Mouse (Mus musculus): ENCODE data around the gene Adamtsl5.

The Adamtsl5 gene

GRCm38 (mm10) chr10:80348244-80348781 is at the start of gene Adamtsl5:
Gene Adamtsl5 (minus strand): TSS chr10:80348412.
- DNase-seq (ENCODE audit: low spot score) = no peak

DNA sequence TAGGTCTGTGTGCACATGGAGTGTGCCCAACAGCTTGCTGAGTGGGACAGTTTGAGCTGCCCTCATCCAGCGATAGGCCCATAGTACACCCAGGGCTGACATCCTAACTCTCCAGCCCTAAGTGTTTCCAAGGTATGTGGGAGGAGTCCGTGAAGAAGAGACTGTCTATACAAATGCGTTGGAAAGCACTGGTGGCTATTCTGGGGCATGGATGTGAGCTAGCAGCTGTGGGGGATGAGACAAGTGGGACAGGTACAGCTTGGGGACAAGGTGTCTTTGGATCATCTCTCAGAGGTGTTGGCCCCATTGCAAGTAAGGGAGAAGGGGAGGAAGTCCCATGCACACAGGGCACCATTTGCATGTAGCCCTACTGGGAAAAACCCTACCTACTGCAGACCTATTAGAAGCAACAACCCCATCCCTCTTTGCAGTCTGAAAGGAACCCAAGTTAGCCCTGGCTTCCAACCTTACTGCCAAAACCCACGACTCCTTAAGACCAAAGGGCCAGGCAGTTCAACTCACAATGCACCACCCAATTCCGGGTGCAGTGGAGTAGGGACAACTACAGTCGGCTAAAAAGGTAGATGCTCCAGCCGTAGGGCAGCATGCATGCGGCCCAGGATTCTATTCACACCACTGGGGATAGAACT is 49.4 kb upstream of the Adamtsl5 start:
- no peak for DNase-seq (ENCODE audit: low spot score)

GRCm38 (mm10) chr10:80396822-80397523 is 48.8 kb upstream of the Adamtsl5 start:
- no peak for DNase-seq (ENCODE audit: low spot score)

DNA sequence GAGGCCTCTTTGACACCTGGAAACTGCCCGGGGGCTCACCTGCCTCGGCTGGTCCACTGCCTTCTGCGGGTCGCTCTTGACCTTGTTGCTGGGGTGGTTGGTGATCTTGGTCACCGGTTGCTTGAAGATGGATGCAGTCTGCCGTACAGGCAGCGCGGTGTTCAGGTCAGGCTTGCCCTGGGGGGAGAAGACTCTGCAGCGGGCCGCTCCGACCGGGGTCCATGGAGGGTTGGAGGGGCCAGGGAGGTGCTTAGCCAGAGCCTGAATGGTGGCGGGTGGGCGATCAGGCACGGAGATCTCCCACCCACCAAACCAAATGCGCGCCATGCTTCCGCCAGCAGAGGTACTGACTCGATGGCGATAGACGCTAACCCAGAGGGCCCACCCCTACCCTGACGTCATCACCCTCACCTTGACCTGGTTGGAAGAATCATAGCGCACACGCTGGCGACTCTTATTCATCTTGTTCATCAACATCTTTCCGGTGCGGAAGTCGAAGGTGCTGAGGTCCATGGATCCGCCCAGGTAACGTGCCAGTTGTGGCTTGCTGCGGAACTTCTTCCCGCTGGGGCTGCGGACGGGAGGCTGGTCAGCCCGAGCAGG is 46.9 kb upstream of the Adamtsl5 start:
- DNase-seq (ENCODE audit: low spot score) = no peak

DNA sequence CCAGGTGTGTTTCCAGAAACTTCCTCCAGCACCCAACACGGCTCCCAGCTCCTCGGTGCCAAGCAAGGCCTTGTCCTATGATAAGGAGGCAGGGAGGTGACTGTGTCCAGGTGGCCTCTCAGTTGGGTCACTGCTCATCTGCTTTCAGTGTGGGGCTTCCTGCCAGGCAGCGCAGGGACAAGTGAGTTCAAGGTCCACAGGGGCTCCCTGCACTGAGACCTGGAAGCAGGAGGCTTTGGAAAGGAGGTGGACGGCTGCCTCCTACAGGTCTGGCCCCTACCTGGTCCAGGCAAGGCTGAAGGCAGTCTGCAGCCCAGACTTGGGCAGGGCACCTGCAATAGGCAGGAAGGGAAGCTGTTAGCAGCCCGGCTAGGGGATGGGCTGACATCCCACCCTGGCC is 44.5 kb upstream of the Adamtsl5 start:
- no peak for DNase-seq (ENCODE audit: low spot score)

DNA sequence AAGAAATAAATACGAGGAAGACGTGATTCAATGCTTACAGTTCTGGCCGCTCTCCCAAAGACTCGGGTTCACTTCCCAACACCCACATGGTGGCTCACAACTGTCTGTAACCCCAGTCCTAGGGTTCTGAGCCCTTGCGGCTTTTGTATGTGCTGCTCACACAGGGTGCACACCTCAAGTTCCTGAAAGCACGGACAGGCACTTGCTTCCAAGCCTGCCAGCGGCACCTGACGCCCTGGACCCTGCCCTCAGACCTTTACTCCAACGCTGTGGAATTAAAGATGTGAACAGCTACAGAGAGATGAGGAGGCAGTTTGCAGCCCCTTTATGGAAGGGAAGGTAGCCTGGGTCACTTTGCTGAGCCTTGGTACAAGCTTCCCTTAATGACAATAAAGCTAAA is 42.5 kb upstream of the Adamtsl5 start:
- no peak for DNase-seq (ENCODE audit: low spot score)

DNA sequence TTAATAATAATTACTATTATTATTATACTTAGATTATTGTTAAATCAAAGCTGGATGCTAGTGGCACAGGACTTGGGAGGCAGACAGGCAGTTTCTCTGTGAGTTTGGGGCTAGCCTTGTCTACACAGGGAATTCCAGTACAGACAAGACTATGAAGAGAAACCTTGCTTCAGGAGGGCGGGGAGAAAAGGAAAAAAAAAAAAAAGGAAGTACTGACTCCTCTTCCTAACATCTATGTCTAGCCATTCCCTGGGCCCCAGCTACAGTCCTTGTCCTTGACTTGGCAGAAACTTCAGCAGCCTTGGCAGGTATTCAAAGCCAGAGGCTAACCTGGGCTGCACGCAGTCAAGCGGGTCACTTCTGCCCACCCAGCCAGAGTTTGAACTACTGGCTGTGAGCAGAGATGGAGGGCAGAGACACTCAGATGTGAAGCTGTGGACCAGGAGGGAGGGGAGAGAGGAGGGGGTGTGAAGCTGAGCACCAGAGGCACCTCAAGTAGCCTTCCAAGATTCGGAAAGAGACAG is 41.0 kb upstream of the Adamtsl5 start:
- DNase-seq (ENCODE audit: low spot score) = no peak

DNA sequence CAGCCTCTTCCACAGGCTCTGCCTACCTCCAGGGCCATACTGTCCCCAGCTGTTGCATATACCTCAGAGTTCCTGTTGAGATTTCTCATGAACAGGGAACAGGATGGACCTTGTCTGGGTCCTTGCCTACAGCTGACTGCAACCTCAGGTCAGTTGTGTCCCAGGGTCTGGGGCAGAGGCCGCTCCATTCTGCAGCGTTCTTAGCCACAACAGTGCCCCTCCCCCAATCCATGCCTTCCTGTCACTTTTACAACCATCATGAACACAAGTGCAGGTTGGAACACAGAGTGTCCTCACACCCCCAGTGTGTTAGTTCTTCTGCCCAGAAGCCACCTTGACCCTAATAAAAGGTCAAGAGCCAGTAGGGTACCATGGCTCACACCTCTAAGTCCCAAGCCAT is 40.5 kb upstream of the Adamtsl5 start:
- no peak for DNase-seq (ENCODE audit: low spot score)

DNA sequence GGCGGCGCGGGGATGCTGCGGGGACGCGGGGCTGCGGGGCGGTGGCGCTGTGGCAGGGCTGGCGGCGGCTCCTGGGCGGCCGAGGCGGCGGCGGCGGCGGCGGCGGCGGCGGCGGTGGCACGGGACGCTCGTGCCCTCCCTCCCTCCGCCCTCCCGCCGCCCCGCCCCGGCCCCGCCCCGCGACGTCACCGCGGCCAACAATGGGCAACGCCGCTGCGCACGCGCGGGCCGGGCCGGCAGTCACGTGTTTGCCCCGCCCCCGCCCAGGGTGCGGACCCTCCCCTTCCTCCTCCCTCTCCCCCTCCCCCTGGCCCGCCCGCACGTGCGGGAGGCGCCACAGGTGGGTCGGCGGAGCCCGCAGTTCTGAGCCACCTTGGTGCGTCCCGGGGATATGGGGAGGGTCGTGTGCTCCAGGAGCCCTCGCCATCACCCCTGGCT is 39.3 kb upstream of the Adamtsl5 start, which contains the start of gene Mex3d:
Mex3d (minus strand) TSS at position 138 of the 438 bp plus-strand sequence.
- DNase-seq (ENCODE audit: low spot score) = peak; percentile 89

DNA sequence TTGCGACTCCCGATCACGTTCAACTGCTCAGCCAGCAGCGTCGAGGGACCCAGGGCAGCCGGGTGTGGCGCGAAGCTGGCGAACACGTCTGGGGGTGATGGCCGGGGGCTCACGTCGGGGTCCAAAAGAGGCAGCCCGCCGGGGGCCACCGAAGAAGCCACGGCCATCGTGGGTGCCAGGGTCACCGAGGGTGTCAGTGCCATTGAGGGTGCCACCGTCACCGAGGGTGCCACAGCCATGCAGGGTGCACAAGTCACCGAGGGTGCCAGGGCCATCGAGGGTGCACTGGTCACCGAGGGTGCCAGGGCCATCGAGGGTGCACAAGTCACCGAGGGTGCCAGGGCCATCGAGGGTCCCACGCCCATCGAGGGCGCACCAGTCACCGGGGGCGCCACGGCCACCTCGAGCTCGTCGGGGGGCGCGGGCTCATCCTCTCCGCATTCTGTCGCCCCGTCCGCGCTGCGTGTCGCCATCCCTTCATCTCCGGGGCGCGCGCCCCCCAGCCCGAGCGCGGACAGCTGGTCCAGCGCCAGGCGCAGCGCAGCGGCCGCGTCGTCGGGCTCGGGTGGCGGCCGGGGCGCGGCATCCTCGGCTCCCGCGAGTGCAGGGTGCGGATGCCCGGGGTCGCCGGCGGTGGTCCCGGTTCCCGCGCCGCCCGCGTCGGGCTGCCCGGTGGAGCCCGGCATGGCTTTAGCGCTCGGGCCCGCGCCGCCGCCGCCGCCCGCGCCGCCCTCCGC is 38.7 kb upstream of the Adamtsl5 start:
- no peak for DNase-seq (ENCODE audit: low spot score)

- no peak for DNase-seq (ENCODE audit: low spot score)
Observed at GRCm38 (mm10) chr10:80385811-80386734, 37.9 kb upstream of the Adamtsl5 start.

DNA sequence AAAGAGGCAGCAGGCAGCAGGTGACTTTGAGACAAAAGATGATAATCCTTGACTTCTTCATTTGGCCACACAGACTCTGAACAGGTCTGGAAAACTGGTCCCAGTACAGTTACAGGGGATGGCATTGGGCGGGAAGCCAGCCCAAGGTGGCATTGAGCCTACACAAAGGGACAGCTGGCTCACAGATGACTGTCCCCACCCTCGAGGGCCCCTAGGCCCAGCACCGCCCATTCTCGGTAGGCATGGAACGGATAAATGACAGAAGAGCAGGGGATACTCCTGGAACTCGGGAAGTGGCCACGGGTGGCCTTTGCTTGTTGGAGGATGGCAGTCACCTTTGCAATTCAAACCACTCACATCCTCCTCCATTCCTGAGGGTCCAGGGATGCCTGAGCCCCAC is 37.1 kb upstream of the Adamtsl5 start:
- DNase-seq (ENCODE audit: low spot score) = no peak

DNA sequence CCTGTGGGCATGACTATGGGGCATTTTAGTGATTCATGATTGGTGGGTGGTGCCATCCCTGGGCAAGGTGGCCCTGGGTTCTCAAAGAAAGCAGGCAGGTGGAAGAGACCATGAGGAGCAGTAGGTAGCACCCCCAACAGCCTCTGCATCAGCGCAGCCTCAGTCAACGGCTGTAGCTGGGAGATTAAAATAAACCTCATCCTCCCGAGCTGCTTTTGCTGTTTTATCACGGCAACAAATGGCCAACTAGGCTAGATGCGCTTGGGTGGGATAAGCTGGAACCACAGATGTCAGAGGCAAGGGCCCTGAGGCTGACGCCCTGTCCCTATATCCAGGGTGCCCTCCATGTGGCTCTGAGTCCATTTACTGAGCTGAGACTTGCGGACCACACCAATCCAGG is 36.5 kb upstream of the Adamtsl5 start:
- no peak for DNase-seq (ENCODE audit: low spot score)

DNA sequence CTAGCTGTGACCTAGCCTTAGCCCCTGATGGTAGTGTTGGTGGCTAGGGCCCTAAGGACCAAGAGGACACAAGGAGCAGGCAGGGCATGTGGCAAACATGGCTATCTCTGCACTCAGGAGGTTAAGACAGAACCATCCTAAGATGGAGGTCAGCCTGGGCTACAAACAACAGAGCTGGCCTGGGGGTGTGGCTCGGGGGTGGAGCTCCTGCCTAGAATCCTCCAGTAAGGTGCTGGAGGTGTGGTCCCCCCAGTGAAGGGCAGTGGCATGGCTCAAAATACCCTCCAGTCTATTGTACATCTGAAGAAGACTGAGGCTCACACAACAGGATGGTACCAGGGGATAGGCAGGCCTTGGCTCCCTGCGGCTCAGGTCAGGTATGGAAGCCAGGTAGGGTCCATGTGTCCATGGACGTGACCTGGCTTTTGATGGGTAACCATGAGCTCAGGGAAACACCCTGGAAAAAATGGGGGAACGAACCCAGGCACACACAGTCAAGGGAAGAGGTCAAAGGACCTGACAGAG is 36.0 kb upstream of the Adamtsl5 start:
- DNase-seq (ENCODE audit: low spot score) = no peak

DNA sequence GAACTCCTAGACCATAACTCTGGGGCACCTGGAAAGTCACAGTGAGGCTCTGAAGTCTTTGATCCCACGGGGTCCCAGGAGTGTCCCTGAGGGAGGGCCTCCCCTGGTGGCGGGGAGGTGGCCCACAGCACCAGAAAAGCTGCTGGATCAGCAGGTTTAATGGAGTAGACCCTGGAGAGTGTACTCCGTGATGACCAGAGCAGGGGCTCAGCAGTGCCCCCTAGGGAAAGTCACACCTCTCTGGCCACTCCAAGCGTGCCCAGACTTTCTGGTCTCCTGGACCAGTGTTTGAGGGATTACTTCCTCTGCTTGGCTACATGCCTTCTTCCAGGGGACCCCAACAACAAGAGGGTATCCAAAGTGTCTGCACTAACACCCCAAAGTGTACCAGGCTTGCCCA is 35.2 kb upstream of the Adamtsl5 start:
- no peak for DNase-seq (ENCODE audit: low spot score)

GRCm38 (mm10) chr10:80382641-80383365 is 34.6 kb upstream of the Adamtsl5 start:
- DNase-seq (ENCODE audit: low spot score) = no peak

DNA sequence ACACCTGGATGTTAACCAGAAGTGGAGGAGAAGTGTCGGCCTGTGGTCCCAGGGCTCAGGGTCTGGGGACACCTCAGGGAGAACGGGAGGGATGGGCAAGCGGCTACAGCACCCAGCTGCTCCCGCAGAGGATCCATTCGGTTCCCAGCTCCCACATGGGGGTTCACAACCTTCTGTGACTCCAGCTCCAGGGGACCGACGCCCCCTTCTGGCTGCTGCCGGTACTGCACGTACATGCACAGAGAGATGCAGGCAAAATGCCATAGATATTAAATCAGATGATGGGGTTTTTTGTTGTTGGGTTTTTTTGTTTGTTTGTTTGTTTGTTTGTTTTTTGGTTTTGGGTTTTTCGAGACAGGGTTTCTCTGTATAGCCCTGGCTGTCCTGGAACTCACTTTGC is 29.5 kb upstream of the Adamtsl5 start:
- peak; percentile 84 for DNase-seq (ENCODE audit: low spot score)

GRCm38 (mm10) chr10:80376160-80376559 is 27.9 kb upstream of the Adamtsl5 start:
- peak; percentile 89 for DNase-seq (ENCODE audit: low spot score)

- peak; percentile 74 for DNase-seq (ENCODE audit: low spot score)
Observed at GRCm38 (mm10) chr10:80374063-80374462, 25.9 kb upstream of the Adamtsl5 start.

DNA sequence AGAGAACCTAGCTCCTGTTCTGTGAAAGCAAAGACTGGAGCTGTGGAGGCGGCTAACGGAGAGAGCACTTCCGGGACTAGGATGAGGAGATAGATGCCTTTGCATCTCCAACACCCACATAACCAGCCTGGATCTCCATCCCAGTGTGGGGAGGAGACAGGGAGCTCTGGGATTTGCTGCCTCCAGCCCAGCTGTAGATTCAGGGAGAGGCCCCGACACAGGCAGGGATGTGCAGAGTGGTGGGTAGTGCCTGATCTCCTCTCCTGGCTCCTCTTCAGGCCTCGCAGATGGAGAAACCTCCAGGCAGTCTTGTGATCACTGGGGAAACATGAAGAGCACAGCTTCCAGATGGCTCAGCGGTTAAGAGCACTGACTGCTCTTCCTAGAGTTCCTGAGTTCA is 24.5 kb upstream of the Adamtsl5 start:
- DNase-seq (ENCODE audit: low spot score) = no peak

Measured in testis, postnatal 14 days (tissue).